Mouse (Mus musculus) hindbrain, embryonic 11.5 days (tissue): ENCODE data around the gene Myh9. TPM values are rescaled to one million over a fixed set of nuclear protein-coding genes. Genes with fewer than 3 reads are reported as not detected.
"Not testable (repeated sequence)": the region's sequence is repeated elsewhere in the genome, so short reads cannot be mapped to it uniquely, and the experiment has no call there.

Experiments
- ATAC-seq: fragments of 200-750 bp; cut with Nextera tagmentation; 2 replicates; pipeline ENCODE4 v1.8.0; 2017; ENCODE audit warnings: mild to moderate bottlenecking, moderate TSS enrichment, moderate library complexity; ENCODE audit not compliant: low FRiP score
- DNase-seq: peaks from one replicate; pipeline ENCODE4 v3.0.0-alpha.2; 2015; ENCODE audit warnings: low spot score
- H3K27ac ChIP-seq: fragments of 300-500 bp; sonication (generic); 2 replicates; pipeline ENCODE4 v1.5.1; 2014; ENCODE audit warnings: mild to moderate bottlenecking, low read depth, low read length
- H3K27me3 ChIP-seq: fragments of 300-500 bp; sonication (generic); 2 replicates; pipeline ENCODE4 v1.6.1; 2014; ENCODE audit warnings: mild to moderate bottlenecking, low read length, moderate library complexity, mixed read lengths; ENCODE audit not compliant: control insufficient read depth, insufficient read depth
- H3K36me3 ChIP-seq: fragments of 300-500 bp; sonication (generic); 2 replicates; pipeline ENCODE4 v1.6.1; 2014; ENCODE audit warnings: mild to moderate bottlenecking, low read length, moderate library complexity, mixed read lengths; ENCODE audit not compliant: control insufficient read depth, insufficient read depth
- H3K4me1 ChIP-seq: fragments of 300-500 bp; sonication (generic); replicated peaks from 2 replicates; pipeline ENCODE4 v1.6.1; 2014; ENCODE audit warnings: low read length, mixed read lengths; ENCODE audit not compliant: control insufficient read depth, insufficient read depth
- H3K4me2 ChIP-seq: fragments of 300-500 bp; sonication (generic); replicated peaks from 2 replicates; pipeline ENCODE4 v1.6.1; 2014; ENCODE audit warnings: mild to moderate bottlenecking, low read depth, low read length
- H3K4me3 ChIP-seq: fragments of 300-500 bp; sonication (generic); 2 replicates; pipeline ENCODE4 v1.5.1; 2014; ENCODE audit warnings: low read depth, low read length
- H3K9ac ChIP-seq: fragments of 300-500 bp; sonication (generic); 2 replicates; pipeline ENCODE4 v1.6.1; 2014; ENCODE audit warnings: low read depth, low read length
- H3K9me3 ChIP-seq: fragments of 300-500 bp; sonication (generic); 2 replicates; pipeline ENCODE4 v1.6.1; 2016; ENCODE audit warnings: low read length; ENCODE audit not compliant: control insufficient read depth
- WGBS: fragments of 180-500 bp; shearing (Covaris S2); extraction: QIAGEN DNeasy Blood & Tissue Kit; methylation state at CpG from one replicate; pipeline ENCODE4 v1.1.7; 2014; 5-methylcytosine and 5-hydroxymethylcytosine counted together
- polyA plus RNA-seq: library from polyadenylated mRNA; unstranded; fragments of >200 nt; fragmentation: Nextera tagmentation; extraction: Ambion mirVana; gene quantifications from 2 replicates; pipeline ENCODE4 v1.2.1, GENCODE M21; 2014

Myh9 gene
- polyA plus RNA-seq, 1 experiment from 2014 or later, result 29.8 TPM

DNA sequence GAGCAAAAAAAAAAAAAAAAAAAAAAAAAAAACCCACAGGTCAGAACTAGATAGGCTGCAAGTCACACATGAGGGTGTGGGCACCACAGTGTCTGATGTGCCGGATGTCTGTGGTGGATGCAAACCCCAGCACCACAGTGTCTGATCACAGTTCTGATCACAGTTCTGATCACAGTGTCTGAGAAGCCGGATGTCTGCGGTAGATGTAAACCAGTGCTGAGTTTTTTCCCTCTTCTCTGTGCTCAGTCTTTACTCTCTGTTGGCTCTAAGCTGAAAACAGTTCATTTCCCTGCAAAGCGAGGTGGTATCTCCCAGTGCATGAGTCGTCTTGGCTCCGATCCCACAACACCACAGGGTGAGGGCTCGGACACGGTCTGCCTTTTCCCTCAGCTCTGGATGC is 108.6 kb downstream of the Myh9 start:
- H3K27ac ChIP-seq, DNase-seq, H3K9ac ChIP-seq, H3K4me3 ChIP-seq, H3K4me1 ChIP-seq, H3K27me3 ChIP-seq, H3K4me2 ChIP-seq, H3K9me3 ChIP-seq, ATAC-seq, H3K36me3 ChIP-seq: not testable (repeated sequence)
- WGBS, result 85% methylated on average over 8 of the region's 8 CpGs

DNA sequence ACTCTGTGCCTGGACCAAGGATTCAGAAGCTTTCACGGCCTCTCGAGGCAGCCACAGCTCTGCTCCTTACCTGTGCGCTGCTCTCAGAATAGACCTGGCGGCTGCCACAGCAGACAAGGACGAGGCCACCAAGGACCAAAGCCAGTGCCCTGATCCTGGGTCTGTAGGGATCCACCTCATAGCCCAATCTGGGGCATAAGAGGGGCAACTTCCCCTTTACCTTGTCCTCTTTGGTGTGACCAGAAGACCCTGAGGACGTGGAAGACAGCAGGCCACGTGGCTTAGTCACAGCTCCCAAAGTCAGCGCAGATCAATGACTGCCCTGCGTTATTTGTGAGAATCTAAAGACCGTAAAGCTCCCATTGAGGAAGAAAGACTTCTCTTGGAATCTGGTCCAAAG is 109.1 kb downstream of the Myh9 start:
- not testable (repeated sequence) for H3K27ac ChIP-seq, ATAC-seq, H3K9me3 ChIP-seq, H3K4me1 ChIP-seq, H3K36me3 ChIP-seq, H3K9ac ChIP-seq, H3K4me3 ChIP-seq, H3K27me3 ChIP-seq, H3K4me2 ChIP-seq, DNase-seq
- 76% methylated on average over 10 of the region's 10 CpGs for WGBS

DNA sequence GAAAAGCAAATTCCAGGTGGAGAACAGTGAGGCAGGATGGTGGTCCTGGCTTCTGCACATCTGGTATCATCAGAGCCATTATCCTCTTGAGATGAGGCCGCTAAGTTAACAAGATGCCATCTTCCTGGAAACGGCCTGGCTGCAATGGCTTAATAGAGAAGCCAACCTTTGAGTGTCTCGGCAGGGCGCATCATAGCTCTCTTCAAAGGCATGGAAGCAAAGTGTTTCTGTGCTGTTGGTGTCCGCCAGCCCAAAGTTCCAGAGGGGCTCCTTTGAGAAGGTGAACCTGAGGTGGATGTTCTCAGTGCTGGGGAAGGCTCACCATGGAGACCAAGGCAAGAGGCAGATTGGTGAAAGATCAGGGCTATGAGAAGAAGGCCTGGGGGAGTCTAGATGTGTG is 110.4 kb downstream of the Myh9 start:
- ATAC-seq, result no peak
- Histone ChIP-seq H3K4me3 (no peak overlapping the region), H3K9ac (no peak overlapping the region), H3K36me3 (no peaks in the 10 kb centered on the region), H3K27me3 (no peaks in the 10 kb centered on the region), H3K4me2 (no peak overlapping the region), H3K9me3 (no peaks in the 10 kb centered on the region), H3K27ac (no peak overlapping the region), H3K4me1 (no peaks in the 10 kb centered on the region)
- no peak for DNase-seq
- 94% methylated on average over 5 of the region's 5 CpGs for WGBS

DNA sequence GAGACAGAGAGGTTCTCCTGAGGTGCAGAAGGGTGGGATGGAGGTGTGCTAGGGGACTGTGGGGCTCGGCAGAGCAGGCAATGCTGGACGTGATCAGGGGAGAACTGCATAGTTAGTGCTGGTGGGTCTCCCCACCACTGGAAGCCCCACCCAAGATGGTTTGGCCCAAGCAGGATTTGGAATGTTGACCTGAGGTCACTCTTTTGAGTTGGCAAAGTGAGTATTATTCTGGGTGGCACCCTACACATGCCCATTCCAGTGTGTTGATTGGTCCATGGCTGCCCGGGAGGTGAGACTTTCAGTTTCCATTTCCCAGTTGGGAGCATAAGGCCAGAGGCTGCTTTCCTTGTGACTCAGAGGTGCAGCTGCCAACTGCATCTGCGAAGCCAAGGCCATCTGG is 113.2 kb downstream of the Myh9 start, which contains the start of gene Apol9b:
Apol9b (plus strand) TSS at position 301 of the 400 bp plus-strand sequence.
- no CpG with 5 or more reads among the region's 4 CpGs for WGBS
- not testable (repeated sequence) for H3K4me2 ChIP-seq, H3K27me3 ChIP-seq, ATAC-seq, H3K9ac ChIP-seq, H3K4me1 ChIP-seq, H3K4me3 ChIP-seq, H3K9me3 ChIP-seq, H3K27ac ChIP-seq, DNase-seq, H3K36me3 ChIP-seq

DNA sequence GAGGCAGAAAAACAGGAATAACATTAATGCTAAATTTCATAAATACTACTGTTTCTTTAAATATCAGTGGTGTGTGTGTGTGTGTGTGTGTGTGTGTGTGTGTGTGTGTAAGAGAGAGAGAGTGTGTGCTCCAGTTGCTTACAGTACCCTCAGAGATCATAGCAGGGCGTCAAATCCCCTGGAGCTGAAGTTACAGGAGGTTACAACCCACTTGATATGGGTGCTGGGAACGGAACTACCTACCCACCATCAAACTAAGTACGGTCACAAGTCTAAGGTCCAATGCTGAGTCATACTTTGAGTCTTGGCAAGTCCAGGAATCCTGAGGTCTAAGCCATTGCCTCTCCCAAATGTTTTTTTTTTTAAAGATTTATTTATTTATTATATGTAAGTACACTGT is 114.2 kb downstream of the Myh9 start:
- H3K4me3 ChIP-seq, DNase-seq, H3K4me1 ChIP-seq, H3K9ac ChIP-seq, H3K36me3 ChIP-seq, H3K9me3 ChIP-seq, H3K4me2 ChIP-seq, H3K27me3 ChIP-seq, H3K27ac ChIP-seq, ATAC-seq: not testable (repeated sequence)
- 93% methylated on average over 3 of the region's 3 CpGs for WGBS

DNA sequence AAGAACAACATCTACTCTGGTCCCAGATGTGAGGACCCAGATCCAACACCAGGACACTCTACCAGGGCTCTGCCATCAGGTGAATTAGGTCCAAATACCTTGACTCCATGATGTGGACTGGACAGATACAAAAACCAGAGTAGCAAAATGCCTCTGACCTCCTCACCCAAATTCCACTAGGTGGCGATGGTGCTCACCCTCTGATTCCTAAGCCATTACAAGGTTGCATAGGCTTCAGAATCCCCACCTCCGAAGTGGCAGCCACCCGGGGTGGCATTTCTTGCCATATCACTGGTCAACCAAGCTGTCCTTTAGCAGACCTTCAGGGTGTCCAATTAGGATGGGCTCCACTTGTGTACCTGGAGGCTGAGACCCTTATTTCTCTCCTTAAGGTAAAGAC is 114.8 kb downstream of the Myh9 start:
- H3K9ac ChIP-seq, H3K27ac ChIP-seq: not testable (repeated sequence)

DNA sequence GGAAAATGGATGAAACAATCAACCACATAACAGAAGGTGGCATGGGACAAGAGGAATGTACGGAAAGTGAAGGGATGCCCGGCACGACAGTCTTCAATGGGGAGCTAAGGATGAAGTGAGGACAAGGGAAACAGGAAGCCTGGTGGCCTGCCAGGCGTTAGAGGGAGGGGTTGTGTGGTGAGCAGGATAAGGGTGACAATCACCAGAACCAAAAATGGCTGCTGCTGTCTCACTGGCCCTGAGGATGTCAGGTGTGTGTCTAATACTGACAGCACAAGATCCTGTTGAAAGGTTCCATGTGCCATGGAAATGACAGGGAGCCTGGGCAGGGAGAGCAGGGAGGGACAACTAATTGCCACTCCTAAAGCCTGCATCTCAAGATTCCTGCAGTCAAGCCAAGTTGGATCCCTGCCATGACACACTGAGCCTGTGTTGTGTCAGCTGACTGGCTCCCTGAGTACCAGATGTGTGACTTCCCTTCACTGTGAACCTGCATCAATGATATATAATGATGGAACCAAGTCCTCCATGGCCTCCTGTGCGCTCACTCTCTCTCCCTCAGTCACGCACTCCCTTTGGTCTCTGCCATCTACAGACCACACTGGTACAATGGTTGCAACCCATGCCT is 116.5 kb downstream of the Myh9 start:
- not testable (repeated sequence) for DNase-seq, H3K9ac ChIP-seq, H3K4me2 ChIP-seq, H3K4me3 ChIP-seq, H3K4me1 ChIP-seq, H3K9me3 ChIP-seq, ATAC-seq, H3K27me3 ChIP-seq, H3K27ac ChIP-seq, H3K36me3 ChIP-seq
- WGBS, result 83% methylated on average over 6 of the region's 6 CpGs

More for the DNA sequence above, 114.8 kb downstream of the Myh9 start:
- DNase-seq, result peak; percentile 21
- H3K9me3 ChIP-seq, H3K4me1 ChIP-seq, H3K4me2 ChIP-seq, H3K36me3 ChIP-seq, H3K4me3 ChIP-seq, ATAC-seq, H3K27me3 ChIP-seq: not testable (repeated sequence)
- 40% methylated on average over 2 of the region's 3 CpGs for WGBS

DNA sequence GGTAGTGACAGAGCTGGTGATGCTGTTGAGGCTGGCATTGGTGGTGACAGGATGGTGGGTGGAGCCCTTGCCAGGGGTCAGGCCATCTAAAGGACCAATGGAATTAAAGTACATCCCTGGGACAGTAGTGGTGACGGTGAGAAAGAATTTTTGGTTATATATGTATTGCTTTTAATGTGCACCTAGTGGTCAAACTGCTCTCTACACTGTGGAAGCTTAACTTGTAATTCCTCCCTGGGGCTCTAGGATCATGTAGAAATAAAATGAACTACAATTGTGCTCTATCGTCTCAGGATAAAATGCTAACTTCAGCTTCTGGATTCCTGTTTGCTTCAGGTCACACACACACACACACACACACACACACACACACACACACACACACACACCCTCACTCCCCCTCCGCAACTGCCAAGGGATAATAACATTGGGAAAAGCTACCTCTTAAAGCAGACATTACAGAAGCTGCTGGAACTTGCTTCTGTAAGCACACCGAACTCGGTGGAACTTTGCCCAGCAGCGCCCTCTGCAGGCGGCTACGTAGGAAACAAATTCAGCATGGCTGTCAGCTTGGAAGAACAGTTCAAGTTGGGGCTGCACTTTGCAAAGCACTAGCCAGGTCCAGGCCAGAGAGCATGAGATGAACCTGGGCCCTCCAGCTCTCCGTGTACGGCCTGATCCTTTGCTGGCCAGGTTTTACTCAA is 117.6 kb downstream of the Myh9 start:
- not testable (repeated sequence) for ATAC-seq, H3K4me1 ChIP-seq, H3K27me3 ChIP-seq, H3K9me3 ChIP-seq, H3K27ac ChIP-seq, H3K4me2 ChIP-seq, H3K9ac ChIP-seq, H3K36me3 ChIP-seq, H3K4me3 ChIP-seq, DNase-seq
- WGBS, result 31% methylated on average over 2 of the region's 10 CpGs

DNA sequence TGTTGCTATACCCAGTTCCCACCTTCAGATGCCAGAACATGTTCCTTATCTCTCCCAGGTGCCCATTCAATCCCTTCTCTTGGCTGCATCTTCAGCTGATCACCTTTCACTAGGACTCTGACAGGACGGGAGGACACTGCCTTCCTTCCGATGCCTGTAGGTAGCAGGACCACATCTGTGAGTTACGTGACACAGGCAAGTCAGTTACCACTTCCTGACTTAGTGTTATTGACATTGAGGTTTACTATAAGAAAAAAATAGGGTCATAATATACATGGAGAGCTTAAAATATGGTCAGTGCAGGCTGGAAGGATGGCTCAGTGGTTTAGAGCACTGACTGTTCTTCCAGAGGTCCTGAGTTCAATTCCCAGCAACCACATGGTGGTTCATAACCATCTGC is 120.5 kb downstream of the Myh9 start:
- not testable (repeated sequence) for DNase-seq, H3K4me2 ChIP-seq, H3K9me3 ChIP-seq, H3K9ac ChIP-seq, ATAC-seq, H3K36me3 ChIP-seq, H3K27me3 ChIP-seq, H3K4me1 ChIP-seq, H3K27ac ChIP-seq, H3K4me3 ChIP-seq
- WGBS, result no CpG with 5 or more reads among the region's 3 CpGs
